Mouse (Mus musculus): ENCODE results near the gene Adgrl3.
A peak's percentile ranks its signal among the peaks of the same experiment; 100 is the strongest.

Adgrl3 gene

DNA sequence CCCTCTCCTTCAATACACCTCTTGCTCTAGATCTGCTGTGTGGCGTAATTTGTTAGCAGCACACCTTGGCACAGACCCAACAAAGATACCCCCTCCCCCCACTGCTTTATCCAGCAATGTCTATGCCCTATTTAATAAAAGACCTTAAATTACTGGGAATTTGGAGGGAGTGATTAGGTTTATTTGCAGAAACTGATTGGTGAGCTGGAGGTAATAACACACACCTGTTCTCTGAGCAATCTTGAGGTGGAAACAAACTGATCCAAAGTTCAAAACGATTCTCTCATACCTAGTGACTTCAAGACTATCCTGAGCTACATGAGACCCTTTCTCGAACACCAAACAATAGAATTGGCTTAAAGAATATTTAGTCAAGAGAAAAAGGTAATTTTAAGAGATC, 565.0 kb downstream of the Adgrl3 start:
- no peak for DNase-seq

DNA sequence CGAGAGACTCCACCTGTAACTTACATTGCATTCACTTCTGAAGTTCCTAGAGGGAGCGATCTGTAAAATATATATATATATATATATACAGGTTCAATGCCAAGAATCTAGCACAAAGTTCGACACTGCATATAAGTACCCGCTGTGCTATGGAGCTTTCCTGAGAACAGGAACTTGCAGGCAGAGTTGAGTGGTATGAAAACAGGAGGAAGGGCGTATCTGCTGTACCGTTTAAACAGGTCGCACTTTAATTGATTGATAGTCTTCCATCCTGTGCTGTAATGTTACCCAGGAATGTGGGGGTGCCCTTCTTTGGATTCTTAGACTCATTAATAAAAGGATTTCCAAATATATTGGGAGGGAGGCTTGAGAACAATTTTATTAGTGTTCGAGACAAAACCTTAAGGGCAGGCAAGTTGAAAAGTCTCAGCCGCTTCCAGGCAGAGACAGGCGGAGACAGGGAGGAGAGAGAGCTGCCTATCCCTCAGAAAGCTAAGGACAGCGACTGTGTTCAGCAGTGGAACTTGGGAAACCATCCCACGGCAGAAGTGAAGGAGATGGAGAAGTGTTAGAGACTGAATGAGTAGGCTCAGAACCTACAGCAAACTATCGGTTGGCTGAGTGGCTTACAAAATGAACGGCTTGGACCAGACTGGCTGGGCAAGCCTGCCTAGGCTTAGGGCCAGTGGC, 570.2 kb downstream of the Adgrl3 start:
- DNase-seq: no peak

DNA sequence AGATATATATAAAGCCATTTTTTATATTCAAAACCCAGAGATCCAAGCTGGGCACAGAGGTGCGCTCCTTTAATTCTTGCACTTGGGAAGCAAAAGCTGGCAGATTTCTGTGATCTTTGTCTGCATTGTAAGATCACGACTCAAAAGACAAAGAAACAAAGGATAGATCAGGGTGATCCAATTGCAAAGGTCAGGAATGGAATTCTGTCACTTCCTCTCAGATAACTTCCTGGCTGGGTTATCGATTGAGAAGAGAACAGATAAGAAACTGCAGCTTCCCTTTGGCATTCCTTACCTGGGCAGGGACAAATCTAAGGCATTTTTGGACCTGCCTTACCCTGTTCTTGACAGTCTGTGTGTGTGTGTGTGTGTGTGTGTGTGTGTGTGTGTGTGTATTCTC, 571.5 kb downstream of the Adgrl3 start:
- DNase-seq: no peak

DNA sequence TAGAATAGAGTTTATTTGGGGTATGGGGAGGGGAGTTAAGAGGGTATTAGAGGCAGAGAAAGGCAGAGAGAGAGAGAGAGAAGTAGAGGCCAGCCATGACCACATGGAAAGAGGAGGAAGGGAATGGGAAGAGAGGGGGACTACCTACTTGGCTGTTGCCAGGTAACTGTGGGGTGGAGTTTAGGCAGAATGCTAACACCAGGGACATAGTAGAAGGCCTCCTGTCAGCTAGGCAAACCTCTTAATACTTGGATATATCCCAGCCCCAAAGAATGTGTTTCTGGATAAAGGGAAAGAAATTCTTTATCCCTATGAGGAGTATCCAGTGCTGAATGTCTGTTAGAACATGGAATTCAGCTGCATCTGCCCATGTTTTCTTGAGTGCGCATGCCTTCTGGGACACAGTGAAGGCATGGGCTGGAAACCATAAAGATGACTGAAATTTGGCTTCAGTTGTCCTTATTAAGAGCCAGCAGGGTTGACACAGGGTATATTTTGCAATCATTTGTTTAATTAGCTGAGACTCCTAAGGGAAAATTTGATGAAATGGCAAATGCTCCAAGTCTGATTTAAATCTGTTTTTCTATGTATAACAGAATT, 573.6 kb downstream of the Adgrl3 start:
- DNase-seq: no peak

DNA sequence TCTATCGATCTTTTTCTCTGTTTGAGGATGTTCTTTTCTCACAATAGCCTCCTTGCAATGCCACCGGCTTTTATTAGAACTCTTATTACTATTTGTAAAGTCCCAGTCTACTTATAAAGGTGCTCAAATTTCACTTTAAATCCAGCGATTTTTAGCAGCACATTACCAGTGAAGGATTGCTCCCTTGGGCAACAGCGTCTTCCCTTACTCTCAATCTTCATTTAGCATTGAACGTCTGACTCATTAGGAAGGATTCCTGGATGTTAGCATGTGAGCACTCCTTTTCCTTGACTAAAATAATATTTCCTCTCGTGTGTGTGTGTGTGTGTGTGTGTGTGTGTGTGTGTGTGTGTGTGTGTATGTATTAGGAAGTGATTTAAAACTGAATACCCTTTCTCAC, 578.1 kb downstream of the Adgrl3 start:
- DNase-seq: no peak

DNA sequence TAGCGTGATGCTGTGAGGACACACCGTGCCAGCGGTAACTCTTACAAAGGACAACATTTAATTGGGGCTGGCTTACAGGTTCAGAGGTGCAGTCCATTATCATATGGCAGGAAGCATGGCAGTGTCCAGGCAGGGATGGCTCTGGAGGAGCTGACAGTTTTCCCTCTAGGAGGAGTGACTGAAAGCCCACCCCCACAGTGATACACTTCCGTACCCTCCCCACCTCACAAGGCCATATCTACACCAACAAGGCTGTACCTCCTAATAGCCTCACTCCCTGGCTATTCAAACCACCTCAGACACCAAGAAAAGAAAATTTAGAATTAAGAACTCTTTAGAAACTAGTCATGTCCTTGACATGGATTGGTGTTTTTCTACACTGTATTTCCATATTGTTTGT, 583.0 kb downstream of the Adgrl3 start:
- no peak for DNase-seq

DNA sequence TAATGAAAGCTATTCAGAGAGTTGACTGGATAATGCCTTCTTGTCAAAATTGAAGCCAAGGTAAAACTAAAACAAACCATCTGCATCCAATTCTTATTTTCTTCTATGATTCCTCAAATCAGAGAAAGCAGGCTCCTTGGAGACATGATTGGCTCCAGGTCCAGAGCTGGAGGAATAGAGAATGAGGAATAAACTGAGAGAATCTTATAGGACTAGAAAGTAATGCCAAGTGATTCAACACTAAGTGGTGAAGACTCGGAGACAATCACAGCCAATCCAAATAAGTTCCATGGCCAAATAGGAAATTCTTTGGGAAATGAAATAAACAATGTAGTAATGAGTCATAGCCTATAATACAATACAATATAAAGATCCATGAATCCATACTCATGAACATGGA, 585.7 kb downstream of the Adgrl3 start:
- no peak for DNase-seq

DNA sequence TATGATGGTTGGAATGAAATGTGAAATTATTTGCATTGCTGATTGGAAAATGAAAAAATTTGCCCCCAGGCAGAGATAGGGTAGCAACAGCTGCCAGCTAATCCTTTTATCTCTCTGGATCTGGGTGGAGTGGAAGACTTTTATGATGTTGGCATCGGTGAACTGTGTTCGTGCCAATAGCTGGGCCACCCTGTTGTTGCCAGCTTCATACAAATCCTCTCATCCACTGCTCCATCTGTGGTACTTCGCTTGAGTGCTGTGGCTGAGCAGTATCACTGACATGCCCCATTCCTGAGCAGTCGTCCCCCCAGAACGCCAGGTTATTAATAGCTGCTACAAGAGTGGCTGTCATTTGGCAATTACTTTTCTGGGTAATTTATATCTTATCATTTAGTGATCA, 590.3 kb downstream of the Adgrl3 start:
- no peak for DNase-seq

DNA sequence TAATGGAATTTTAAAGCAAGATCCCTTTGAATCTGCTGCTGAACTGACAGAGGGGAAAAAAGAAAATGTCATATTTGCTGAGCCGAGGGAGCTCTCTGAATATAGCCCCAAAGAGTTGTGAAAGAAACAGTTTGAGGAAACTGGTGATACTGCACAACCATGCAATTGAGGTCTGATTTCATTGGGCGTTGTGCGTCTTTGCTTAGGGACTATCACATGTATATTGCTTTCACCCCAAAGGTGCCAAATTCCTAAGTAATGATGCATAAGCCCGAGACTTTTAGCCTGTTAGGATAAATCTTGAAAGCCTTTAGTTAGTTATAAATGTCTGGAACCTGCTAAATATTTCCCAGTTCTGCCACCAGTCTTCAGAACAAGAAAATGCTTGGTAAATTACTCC, 594.7 kb downstream of the Adgrl3 start:
- no peak for DNase-seq

DNA sequence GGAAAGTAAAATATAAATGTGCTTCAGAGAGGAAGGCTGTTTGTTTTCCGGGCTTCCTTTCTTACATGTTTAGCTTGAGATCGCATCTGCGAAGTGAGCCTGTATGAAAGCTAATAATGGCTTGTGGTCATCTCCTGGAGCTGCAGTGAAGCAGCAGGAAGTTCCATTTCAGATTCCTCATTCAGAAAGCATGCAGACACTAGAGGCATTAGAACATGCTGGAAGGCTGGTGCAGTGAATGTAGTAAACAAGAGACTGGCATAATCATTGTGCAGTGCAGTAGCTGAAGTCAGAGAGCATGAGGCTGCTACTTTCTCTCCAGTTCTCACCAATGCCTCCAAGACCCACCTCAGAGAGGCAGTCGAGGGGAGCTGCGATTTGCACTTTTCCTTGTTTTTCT, 601.2 kb downstream of the Adgrl3 start:
- no peak for DNase-seq

DNA sequence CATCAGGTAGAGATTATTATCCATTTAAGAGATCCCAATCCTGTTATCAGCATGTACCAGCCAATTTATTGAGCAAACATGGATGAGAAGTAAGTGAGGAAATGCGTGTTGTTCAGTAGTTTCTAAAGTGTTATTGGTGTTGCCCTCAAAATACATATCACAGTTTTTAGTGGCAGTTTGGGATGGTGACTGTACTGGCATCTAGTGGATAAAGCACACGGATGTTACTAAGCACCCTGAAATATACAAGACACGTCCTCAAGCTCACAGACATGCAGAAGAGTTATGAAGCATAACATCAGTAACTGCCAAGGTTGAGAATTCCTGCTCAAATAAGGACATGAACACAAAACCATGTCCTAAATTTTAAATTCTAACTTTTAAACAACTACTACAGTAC, 601.8 kb downstream of the Adgrl3 start:
- DNase-seq: no peak

DNA sequence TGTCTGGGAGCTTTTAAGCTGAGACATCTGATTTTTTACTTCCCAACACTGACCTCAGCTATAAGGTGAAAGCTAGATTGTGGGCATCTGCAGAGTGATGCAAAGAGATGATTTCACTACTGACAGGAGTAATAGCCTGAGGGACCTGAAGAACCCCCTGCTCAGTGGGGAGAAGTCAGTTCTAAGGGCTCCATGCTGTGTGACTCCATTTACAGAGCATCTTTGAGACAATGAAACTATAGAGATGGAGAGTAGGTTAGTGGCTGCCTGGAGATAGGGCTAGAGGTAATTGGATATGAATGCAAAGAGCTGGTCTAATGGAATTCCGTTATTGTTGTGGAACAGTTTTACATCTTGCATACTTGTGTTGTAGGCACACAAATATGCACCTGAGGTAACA, 603.9 kb downstream of the Adgrl3 start:
- DNase-seq: no peak

DNA sequence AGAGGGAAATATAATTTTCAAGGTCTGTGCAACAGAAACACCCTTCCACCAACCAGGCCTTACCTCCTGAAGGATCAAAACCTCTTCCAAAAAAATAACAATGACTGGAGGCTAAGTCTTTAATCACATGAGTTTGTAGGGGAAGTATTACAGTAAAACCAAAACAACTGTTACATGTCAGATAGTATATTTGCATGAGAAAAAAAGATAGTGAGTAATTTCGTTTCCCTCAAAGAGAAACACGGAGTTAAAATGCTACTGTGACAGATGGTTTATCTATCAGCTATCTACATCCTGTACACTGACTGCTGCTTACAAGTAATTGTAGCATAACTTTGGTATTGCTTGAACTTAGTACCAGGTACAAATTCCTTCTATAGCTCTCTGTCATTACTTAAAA, 616.2 kb downstream of the Adgrl3 start:
- no peak for DNase-seq

DNA sequence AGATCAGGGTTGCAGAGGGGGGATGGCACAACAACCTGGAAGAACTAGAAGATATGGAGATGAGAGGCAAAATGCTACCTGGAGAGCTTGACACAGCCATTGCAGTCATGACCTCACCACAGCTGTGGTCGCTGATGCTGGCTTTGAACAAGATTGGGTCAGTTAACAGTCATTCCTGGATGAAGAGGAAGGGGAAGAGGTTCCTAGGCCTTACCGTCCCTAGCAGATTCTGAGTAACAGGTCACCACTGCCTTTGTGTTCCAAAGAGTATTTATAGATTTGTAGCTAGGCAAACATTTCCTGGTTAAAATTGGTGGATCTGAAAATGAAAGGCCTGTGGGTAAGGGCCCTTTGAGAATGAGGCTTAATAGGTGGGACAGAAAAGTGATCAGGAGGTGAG, 618.5 kb downstream of the Adgrl3 start:
- no peak for DNase-seq

DNA sequence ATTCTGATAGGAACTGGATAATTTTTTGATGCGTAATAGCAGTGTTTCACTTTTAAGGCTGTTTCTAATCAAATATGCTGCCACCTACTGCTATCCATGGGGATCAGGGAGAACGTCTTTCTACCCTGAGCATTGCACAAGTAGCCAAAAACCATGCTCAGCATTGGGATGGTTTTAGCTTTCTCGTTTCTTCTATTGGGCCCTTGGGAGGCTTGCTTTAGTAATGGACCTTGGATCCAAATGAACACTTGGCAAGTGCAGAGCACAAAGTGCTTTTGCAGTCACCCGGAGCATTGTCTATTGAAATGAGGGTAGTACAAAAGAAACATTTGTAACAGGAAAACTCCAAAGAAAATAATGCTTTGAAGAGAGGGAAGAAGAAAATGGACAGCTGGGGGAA, 620.2 kb downstream of the Adgrl3 start:
- DNase-seq: peak; percentile 38

DNA sequence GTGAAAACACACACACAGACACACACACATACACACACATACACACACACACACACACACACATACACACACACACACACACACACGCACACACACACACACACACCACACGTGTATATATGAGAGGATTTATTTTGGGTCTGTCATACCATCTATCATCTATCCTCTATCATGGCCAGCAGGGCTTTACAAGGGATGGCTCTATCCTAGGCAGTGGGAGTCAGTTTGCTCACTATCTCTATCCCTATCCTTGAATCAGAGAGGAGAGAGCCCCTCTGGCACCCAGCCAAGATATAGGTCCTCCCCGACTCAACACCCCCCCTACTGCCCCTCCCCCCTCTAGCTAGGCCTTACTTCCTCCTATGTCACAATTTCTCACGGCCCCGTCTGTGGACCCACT, 625.6 kb downstream of the Adgrl3 start:
- DNase-seq: no peak

DNA sequence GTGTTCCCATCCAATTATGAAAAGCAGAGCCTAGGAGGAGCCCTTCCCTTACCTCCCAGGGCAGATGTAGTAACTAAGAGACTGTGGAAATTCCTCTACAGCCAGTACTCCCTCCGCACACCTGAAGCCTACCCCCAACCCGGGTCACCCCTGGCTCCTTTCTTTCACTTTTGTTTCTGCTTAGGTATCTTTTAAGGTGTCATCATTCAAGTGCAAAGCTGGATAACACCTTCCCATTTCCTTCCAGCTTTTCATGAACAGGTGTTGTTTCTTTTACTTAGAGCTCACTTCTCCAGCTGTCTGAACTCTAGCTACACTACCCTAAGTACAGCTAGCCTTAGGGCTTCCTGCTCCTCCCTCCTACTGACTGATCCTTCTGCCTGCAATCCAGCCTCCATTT, 634.0 kb downstream of the Adgrl3 start:
- no peak for DNase-seq

DNA sequence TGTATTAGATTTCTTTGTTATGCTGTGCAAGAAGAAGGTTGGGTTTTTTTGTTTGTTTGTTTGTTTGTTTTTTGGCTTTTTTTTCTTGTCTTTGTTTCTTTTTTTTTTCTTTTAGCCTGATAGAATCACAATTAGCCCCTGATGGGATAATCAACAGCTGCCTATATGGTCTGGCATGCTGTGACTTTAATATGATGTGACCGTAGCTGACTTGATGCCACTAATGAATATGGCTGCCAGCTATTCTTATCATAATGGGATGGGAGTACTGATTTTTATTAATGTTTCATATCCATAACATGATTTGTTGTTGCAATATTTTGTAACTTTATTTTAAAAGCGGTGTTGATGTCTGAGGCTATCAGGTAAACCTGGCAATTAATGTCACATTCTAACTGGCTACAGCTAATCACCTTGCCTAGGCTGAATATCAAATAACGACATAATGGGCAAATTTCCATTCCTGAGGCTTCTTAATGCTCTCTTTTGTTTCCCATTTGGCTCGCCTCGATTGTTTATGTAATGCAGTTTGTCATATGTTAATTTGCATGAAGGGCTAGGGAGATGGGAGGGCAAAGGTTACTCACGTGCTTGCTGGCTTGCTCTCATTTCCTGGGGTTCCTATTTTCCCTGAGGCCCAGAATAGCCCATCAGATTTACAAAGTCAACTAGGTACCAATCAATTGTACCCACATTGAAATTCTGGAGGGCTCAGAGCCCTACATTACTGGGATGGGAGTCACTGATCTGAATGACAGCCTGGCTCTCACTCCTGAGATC, 641.9 kb downstream of the Adgrl3 start:
- DNase-seq: no peak

DNA sequence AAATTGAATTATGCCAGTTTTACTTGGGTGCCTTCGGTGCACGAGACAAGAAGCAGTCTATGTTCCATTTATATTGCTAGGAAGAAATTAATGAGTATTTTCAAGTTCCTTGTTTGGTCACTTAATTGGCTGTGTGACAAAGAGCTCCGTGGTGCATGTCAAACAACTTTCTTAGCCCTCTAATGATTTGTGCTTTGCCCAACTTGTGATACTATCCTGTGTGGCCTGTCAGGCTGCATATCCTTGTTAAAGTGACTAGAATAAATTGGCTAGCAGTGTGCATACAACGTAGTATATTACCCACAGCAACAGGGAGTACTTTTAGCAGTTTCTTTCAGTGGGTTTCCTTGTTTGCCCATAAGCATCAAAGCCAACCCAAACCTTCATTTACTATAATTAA, 651.1 kb downstream of the Adgrl3 start:
- DNase-seq: peak; percentile 12

DNA sequence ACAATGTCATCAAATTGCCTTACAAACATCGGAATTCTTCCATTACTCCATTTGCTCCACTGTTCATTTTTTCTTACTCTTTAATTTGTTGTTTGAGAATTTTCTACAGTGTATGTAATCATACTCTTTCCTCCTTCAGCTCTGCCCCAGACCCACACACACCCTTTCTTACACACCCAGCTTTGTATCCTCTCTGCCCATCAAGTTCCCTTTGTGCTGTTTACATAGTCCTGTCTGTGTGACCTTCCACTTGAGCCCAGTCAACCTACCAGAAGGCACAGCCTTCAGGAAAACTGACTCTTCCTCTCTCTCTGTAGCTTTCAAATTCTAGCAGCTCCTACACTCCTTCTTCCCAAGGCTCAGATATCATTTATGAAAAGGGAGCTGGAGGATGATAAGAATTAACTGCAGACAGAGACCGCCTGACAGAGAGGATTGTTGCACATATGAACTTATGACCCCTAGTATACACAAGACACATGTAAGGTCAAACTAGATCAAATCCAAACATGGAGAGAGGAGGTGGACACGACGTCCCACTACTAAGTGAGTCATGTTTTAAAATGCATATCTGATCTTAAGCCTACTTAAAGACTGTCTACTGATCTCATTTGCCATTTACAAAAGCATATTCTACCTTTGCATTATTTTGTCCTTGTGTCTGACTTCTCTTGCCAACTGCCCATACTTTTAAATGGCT, 654.5 kb downstream of the Adgrl3 start:
- no peak for DNase-seq

DNA sequence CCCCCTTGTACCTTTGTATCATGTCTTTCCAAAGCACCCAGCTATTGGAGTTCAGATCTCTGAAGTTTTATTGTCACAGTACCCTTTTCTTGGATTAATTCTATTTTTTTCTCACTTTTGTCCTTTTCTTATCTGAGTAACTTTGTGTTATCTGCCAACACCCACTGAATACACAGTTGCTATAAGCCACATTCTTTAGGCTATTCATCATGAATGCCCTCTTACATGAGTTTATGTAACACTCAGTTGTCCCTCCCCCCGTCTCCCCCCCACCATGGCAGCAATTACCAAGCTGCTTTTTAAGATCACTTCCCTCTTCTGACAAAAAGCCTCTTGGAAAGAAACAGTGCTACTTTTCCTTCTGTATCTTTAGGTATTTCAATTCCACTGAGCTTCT, 655.0 kb downstream of the Adgrl3 start:
- DNase-seq: no peak

DNA sequence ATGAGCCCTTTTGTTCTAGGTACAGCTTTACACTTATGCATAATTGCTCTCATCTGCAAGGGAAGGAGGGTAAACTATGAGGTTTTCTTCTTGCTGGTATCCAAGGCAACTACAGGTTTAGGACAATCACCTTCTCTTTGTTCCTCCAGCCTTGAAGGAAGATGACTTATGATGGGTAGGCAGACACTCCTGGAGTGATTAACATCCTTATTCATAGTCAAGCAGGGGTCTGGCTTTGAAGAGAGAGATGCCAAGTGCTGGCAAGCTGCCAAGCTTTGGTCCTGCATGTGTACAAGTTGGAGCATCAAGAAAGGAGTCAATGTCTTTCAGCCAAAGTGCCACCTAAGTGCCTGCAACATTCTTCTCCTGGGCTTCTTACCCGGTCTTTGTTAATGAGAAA, 657.0 kb downstream of the Adgrl3 start:
- DNase-seq: no peak

DNA sequence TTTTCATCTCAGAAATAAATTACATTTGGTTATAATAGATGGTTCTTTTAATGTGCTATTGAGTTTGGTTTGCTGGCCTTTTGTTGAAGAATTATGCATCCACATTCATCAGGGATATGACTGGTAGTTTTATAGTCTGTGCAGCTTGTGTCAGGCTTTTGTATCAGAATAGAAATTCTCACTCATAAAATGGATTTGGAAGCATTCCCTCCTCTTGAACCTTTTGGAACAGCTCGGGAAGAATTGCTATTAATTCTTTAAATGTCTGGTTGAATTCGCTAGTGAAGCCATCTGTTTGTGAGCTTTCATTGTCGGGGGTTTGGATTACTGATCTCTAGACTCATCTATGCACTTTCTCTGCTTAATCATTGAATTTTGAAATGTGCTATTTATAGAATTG, 666.3 kb downstream of the Adgrl3 start:
- no peak for DNase-seq

DNA sequence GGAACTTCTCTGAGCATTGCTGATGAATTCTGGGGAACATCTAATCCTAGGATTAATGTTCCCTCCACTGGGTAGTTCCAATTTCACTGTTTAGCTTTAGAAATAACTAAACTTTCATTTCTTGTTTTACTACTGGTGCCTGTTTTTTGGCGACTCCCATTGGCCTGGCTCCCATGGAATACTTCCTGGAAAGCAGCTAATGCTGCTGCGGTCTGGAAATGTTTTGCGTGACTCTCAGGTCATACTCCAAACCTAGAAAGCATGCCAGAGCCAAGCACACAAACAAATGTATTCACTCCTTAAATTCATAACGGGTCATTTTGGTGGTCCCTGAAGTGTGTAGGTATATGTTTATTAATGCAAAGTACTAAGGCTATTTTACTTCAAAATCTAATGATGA, 666.9 kb downstream of the Adgrl3 start:
- peak; percentile 27 for DNase-seq
